Mouse (Mus musculus): ENCODE data around the gene Egflam.

GRCm38 (mm10) chr15:7320901-7321300 is 77.3 kb downstream of the Egflam start:
- TF ChIP-seq POLR2A (IDR thresholded peaks at IDR 0.05; ENCODE audit: borderline replicate concordance, extremely low read depth, insufficient read depth, insufficient read length, poor library complexity, severe bottlenecking) (no peak), CTCF (IDR thresholded peaks at IDR 0.05; ENCODE audit: borderline replicate concordance, extremely low read depth, insufficient read depth, insufficient read length) (no peak)

Measured in brain, embryonic 14.5 days (tissue).